Mouse (Mus musculus) natural killer cell, adult 2 months (primary cell): Measurements from ENCODE around the gene Krt84.

Experiments used
- DNase-seq, 2 experiments: peaks; one replicate each; pipeline ENCODE4 v3.0.0; 2022; ENCODE audit warnings: low spot score in 2 of 2

Krt84 gene

DNA sequence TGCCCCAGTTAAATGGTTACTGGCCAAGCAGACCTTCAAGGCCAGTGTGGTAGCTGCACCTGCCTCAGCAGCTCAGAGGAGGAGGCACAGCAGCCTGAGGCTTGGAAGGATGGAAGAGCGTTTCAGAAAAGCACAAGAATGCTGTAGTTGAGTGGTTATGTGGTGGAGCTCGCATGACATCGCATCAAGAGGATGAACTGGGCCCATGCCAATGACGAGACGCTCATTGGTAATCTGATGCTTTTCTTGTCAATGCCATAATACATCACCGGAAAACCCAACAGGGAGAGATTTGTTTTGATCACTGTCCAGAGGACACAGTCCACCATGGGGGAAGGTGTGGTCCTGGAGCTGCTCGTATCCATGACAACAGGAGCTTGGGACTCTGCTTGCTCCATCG, 37.4 kb downstream of the Krt84 start:
- DNase-seq: no peak

GRCm38 (mm10) chr15:101494203-101494602, 38.4 kb downstream of the Krt84 start:
- no peak for DNase-seq

DNA sequence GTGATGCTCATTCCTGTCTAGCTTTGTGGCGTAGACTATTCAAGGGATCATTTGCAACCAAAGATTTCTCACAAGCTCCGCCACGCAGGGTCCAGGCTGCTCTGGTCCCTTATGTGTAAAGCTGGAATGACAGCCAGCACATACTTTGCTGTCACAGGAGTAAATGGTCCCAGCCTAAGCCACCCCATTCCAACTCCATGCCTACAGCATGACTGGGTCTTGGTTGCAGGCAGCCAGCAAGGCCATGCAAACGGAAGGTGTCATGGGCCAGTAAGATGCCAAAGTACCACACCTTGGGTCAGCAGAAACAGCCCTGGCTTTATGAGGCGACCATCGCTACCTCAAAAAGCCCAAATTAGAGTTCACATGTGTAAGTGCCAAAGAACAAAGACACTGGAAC, 38.9 kb downstream of the Krt84 start:
- no peak for DNase-seq

DNA sequence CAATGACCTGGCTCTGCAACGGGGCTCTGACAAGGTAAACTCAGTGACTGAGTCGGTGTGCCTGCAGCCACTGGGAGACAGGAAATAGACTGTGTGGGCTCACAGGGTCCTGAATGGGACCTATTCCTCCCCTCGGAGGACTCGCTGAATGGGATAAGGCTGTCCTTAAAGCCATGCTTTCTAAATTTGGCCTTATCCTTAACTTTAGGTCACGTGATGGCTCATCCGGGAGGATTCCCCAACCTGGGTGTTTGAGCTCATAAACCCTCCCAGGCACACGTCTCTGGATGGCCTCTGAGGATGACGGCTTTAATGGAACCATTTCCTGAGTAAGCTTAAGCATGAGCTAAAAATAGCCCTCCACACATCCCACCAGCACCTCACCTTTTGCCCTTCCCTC, 39.9 kb downstream of the Krt84 start:
- DNase-seq: no peak

- DNase-seq: no peak
These were observed 41.2 kb downstream of the Krt84 start, which contains the start of gene Krt83 for GRCm38 (mm10) chr15:101491431-101491830. TSS of gene Krt83 (minus strand) at chr15:101491512.

- peak; percentile 58 to 66 for DNase-seq
These were observed 46.5 kb downstream of the Krt84 start for GRCm38 (mm10) chr15:101485911-101486635.

- no peak for DNase-seq
These were observed 47.7 kb downstream of the Krt84 start for GRCm38 (mm10) chr15:101484939-101485338.

- no peak for DNase-seq
These were observed 49.0 kb downstream of the Krt84 start for GRCm38 (mm10) chr15:101483646-101484045.

GRCm38 (mm10) chr15:101482056-101482455, 50.6 kb downstream of the Krt84 start:
- no peak for DNase-seq

DNA sequence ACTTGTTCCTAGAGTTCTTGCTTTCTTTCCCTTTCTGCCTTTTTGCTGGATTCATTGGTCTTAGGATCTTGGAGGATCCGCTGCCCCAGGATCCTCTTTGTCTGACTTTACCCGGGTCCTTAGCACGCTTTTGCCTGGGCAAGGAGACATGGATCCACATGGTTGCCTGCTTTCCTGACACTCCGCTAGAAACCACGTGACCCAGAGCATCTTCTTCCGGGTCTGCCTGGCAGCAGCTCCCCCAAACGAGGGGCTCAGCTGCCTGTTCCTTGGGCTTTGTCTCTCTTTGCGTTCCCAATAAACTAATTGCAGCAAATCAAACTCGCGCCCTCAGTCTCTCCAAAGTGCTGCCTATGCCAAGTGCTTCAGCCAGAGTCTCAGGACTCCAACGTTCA, 53.0 kb downstream of the Krt84 start:
- no peak for DNase-seq

GRCm38 (mm10) chr15:101479007-101479665, 53.5 kb downstream of the Krt84 start:
- DNase-seq: peak; percentile 59 to 60
